Mouse (Mus musculus): ENCODE data around the gene Nup98.
A peak's percentile ranks its signal among the peaks of the same experiment; 100 is the strongest.

Gene Nup98

DNA sequence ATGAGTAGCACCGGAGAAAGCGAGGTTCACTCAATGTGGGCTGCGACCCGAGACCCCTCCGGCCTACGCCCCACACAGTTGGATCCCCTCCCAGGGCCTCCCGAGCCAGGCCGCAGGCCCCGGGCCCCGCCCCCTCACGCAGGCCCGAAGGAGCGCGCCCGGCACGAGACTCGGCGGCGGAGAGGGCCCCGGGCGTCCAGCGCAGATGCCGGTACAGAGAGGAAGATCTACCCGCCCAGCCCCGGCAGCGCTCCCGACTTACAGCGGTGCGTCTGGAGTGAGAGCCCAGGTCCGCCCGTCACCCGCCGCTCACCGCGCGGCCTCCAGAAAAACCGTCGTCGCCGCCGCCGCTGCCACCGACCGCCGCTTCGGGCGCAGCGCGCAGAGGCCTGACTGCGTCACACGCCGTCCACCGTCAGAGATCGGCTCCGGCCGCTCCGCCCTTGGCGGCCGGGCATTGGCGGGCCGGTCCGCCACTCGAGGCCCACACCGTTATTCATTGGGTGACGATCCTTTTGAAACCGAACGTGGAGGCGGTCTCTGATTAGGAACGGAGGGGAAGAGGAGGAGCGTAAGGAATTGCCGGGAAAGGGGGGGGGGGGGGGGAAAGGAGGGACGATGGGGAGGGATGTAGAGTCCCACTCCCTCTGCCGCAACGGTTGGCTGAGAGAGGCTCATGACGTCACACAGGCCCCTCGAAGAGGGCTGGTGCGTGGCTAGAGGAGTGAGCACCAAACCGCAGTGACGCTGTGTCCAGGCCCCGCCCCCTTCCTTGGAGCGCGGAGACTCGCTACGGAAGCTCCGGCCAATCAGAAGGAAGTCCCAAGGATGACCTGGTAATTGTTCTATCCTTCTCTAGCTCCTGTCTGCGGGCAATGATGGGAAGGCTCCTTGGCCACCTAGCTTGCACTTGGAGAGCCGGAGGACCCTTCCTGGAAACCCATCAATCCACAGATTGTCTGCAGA, at the start of gene Nup98, which contains the start of gene Pgap2:
Gene Nup98, minus strand, starts transcription at position 421 of the 966 bp plus-strand sequence.
Gene Pgap2, plus strand, starts transcription at position 453 of the 966 bp plus-strand sequence.
- DNase-seq: peak; percentile 99

DNA sequence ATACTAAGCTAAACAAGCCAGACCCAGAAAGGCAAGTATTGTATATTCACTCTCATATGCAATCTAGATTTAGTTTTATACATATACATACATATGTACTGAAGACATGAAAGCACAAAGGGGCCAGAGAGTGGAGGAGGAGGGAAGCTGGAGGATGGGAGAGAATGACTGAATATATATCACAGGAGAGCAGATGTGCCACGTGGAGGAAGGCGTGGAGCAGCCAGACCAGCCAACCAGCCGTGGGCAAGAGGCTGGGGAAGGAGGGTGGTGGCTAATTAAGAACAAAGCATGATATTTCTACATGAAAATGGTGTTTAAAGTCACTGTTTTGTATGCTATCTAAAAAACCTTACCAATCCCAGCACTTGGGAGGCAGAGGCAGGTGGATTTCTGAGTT, 48.8 kb upstream of the Nup98 start:
- no peak for DNase-seq

- peak; percentile 88 for DNase-seq
Observed at GRCm38 (mm10) chr7:102258189-102258588, 48.2 kb upstream of the Nup98 start.

- DNase-seq: no peak
Observed at GRCm38 (mm10) chr7:102256636-102257035, 46.7 kb upstream of the Nup98 start.

- DNase-seq: no peak
Observed at GRCm38 (mm10) chr7:102255954-102256353, 46.0 kb upstream of the Nup98 start, which contains the start of gene Rhog. Gene Rhog, minus strand, starts transcription at chr7:102256054.

- DNase-seq: no peak
Observed at GRCm38 (mm10) chr7:102253631-102254030, 43.7 kb upstream of the Nup98 start.

DNA sequence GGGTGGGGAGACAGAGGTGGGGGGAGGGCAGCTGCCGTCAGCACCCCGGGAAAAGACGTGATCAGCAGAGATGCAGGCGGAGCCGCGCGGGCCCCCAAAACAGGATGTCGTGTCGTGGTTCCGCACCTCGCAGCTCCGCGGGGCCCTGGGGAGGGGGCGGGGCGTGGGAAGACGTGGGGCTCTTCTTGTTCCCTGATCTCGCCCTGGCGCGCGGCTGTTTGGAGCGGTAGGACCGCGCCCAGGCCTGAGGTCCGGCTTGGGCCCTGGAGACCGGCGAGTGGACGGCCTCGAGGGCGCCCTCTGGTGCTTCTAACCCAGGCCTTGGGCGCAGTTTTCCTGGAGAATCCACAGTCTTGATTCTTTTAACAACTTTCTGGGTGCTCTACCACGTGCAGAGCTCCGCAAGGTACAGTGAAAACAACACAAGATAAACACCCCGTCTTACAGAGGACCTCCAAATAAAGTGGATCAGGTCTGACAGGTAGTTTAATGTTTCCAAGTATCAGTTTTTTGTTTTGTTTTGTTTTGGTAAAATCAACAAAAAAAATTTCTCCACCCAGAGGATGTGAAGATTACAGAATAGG, 40.7 kb upstream of the Nup98 start:
- DNase-seq: peak; percentile 97

DNA sequence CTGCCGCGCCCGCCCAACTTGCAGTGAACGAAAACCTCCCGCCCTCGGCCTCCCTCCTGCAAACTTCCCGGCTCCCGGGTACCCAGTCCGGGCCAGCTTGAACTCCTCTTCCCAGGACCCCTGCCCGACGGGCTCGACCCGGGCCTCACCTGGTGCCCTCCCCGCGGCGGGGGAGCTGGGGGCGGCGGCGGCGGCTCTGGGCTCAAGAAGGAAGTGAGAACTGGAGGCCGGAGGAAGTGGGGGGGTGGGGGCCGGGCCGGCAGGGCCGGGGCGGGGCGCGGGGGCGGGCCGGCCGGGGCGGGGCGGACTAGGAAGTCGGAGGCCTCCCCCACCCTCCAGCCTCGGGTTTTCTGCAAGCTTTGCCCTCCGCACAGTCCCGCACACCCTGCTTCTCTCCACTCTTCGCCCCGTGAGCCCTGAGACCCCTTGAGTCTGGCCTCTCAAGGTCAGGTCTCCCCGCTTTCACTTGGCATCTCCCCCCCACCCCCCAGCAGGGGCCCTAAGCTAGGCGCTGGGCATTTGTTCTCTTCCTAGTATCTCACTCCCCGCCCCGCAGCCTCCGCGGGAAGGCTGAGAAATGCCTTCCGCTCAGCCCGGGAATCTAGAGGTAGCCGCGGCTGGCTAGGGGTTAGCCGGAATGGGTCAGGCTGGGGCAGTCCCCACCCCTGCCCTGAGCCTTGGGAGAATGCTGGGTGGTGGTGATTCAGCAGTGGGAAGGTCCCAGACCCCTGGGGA, 40.1 kb upstream of the Nup98 start:
- peak; percentile 86 for DNase-seq

DNA sequence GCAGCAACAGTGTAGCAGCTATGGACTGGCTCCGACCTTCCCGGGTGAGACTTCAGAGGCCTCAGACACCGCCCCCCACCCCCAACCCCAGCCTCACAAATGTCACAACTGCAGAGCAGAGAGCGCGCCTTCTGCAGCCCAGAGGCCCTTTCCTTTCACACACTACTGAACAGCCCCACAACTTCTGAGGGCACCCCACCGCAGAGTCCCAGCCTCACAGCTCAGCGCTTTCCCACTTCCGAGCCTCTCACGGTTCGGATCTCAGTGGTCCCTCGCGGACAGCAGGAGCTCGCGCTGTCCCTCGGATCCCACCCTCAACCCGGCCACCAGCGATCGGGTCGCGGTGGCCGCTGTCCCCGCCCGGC, 39.5 kb upstream of the Nup98 start:
- peak; percentile 83 for DNase-seq

DNA sequence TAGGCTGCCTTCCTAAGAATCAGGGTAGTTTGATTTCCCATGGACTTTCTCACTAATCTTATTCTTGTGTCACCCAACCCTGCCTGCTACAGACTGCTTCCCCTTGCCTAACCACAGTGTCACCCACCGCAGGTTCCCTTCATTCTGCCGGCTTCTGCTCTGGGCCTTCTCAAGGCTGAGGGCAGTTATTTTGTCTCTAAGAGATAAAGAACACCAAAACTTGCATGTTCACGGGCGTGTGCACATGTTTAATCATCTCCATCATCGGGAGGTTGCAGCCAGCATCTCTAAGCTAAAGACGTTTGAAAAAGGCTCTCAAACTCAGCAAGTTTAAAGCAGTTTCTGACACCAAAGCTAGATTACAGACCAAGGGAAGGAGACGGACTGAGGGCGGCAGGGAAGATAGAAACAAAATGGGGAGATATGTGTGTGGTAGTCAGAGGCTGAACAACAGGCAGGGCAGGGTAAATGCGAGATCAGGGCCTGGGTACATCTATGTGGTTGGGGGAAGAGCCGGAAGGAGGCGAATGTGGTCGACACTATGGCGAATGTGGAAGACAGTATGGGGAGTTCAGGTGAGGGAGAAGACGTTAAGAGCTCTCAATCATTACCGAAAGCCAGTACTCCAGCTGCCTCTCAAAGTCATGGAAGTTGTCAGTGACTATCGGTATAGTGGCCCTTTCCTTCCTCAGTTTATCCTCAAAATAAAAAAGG, 38.9 kb upstream of the Nup98 start:
- DNase-seq: peak; percentile 63

DNA sequence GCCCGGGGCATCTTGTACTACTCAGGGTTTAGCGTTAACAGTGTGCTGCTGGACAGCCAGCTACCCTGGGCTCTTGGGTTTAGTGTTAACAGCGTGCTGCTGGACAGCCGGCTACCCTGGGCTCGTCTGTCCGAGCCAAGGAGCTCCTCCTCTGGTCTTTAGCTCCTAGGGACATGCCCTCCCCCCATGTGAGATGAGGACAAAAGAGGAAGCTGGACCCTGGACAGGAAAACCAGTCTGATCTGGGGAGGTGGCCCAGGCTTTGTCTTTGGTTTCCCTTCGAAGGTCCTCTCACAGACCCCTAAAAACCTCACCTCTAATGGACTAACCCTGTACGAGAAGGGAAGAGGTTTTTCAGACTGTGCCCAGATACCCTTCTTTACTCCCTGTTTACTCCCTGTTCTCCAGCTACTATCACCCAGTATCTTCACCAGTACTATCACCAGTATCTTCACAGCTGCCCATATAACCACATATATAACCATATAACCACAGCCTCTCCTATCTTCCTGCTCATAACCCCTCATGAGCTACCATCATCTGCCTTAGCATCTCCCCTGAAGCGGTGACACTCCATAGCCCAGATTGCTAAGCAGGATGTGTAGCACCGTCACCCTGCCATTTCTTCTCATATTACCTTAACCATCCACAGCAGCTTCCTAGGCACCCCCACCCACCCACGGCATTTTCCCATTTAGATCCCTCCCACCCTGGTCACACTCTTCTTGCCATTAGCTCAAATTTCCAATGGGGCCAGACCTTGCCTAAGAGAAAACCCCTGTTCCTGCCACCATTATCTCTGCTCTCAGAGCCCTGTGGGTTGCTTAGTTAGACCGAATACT, 37.2 kb upstream of the Nup98 start:
- no peak for DNase-seq

GRCm38 (mm10) chr7:102246265-102246664, 36.3 kb upstream of the Nup98 start:
- no peak for DNase-seq

DNA sequence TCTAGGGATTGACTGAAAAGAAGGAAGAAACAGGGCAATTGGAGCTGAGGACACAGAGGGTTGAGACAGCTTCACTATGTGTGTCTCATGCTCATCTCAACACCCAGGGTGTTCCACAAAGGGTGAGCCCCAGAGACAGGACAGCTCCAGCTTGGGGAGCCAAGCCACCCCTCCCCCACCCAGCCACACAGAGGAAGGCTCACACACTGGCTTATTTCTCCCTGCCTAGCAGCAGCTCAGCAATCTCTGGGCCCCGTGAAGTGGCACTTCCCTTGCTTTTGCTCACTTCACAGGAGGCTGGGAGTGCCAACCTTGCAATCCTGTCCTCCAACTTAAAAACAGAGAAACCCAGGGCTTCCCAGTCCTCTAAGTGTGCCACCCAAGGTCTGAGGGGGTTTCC, 35.8 kb upstream of the Nup98 start:
- DNase-seq: peak; percentile 45

DNA sequence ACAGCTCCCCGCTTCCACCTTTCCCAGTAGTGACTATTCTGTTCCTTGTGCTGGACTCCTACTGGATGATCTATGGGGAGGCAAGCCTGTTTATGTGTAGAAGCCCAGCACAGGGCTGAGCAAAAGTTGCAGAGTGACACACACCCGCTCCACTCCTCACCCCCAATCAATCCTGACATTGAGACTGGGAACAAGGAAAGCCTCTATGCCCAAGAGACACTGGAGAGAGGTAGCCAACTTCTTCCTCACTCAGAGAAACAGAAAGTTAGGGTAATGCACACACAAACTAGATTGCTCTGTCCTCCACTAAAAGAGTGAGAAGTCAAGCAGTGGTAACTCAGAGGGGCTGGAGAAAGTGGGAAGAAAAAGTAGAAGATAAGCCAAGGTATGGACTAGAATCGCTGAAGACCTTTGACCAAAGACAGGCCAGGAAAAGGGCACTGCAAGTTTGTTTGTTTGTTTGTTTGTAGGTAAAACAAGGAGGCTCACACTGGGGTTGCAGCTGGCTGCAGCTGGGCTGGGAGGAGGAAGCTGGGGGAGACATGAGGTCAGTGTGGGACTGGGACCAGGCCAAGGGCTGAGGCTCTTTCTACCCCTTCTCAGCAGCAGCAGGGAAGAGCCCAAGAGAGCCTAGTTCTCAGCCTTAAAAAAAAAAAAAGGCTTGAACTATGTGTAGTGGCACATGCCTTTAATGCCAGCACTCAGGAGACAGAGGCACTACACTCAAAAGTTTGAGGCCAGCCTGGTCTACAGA, 35.0 kb upstream of the Nup98 start:
- DNase-seq: no peak

DNA sequence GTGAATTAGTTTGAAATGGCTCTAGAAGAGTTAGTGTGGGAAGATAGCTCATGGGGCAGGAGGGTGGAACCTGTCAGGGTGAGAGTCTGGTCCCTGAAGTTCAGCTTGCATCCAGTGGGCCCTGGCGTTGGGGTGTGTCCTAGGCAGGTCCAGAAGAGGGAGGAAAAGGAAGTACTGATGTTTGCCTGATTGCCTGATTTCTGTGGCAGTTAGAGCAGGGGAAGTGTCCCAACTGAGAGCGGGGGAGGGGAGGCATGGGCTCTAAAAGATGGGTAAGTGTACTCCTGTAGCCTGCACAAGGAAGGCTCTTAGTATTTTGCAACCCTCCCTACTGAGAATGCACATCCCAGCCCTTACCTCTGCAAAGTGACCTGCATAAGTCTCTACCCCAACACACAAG, 33.9 kb upstream of the Nup98 start:
- peak; percentile 50 for DNase-seq

DNA sequence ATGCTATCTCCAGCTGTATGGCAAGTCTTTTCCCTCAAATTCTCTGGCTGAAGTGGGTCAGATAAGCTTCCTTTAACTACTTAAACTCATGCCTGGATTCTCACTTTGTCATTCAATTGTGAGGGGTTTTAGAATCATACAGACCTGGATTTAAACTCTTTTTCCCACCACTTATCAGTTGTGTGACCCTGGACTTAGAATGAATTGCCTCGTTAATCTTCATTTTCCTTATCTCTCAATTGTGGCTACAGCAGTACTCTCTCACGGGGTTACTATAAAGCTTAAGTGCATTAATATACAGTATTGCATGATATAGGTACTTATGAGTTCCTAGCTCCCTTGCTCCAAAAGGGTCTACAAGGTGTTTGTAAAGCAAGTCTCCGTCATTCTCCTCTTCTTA, 32.9 kb upstream of the Nup98 start:
- no peak for DNase-seq

DNA sequence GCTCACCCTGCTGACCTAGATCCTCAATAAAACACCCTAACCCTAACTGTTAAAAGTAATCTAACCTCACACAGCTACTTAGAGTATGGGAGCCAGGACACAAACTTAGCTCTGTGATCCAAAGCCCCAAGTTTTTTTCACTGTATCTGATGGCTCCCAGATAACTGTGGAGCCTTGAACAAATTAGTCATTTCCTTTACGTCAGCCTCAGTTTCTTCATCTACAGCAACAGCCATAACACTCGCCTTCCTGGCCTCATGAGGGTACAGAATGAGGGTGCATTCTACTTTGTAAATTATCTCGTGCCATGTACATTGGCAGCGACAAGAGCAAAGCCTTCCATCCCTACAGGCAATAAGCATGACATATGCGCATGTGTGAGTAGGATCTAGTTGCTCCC, 32.4 kb upstream of the Nup98 start:
- no peak for DNase-seq

DNA sequence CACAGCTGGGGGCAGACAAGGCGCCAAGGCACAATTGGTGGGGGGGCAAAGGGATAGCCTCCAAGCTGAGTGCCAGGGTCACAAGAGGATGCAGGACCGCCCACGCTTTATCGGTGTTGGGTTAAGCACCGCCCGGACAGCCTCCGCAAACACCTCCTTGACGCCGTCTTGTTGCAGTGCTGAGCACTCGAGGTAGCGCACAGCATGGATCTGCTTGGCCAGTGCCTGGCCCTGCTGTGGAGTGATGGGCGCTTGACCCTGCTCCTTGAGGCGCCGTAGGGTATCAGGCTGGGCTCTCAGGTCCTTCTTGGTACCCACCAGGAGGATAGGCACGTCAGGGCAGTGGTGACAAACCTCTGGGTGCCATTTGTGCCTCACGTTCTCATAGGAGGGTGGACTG, 29.6 kb upstream of the Nup98 start:
- no peak for DNase-seq

- DNase-seq: no peak
Observed at GRCm38 (mm10) chr7:102238686-102239286, 28.8 kb upstream of the Nup98 start.

DNA sequence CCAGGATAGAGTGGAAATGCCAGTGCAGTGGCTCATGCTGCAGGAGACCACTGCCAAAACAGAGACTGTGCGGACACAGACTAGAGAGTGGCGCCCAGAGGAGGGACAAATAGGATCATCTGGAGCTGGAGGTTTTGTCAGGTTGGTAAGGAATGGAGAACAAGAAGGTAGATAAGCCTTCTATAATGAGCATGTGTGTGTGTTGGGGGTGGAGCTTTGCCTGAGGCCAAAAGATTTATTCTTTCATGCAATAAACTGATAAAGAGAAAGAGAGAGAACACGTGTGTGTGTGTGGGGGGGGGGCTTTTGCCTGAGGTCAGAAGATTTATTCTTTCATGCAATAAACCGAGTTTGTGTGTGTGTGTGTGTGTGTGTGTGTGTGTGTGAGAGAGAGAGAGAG, 23.1 kb upstream of the Nup98 start:
- no peak for DNase-seq

DNA sequence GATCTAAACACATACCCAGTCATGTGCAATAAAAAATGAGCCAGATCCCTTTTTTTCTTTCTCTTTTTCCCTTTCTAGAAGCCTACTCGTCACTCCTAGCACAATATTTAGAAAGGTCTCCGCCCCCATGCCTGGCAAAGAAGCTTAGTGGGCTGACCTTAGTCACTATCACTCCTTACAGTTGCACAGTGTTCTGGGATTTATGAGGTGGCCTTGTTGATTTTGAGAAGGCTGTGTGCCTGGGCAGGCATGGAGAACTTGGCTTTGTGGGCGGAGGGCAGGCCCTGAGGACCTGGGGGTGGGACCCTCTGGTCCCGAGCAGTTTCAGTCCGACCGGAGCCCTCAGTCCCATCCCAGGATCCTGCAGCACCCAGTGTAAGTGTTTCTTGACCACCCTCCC, 19.8 kb upstream of the Nup98 start:
- DNase-seq: no peak
